Mouse (Mus musculus) T-helper 17 cell (primary cell): ENCODE measurements around the gene Zbtb2.

Experiments
- in situ Hi-C, 2 experiments: fragments of 300-600 bp; cut with MboI, MseI; formaldehyde crosslinking; loops; 1 replicate in 1 of 2; 2 replicates in 1 of 2; pipeline ENCODE4 v1.15.1; 2025; ENCODE audit warnings: high pct_unique_total_duplicates in 2 of 2

The Zbtb2 gene

DNA sequence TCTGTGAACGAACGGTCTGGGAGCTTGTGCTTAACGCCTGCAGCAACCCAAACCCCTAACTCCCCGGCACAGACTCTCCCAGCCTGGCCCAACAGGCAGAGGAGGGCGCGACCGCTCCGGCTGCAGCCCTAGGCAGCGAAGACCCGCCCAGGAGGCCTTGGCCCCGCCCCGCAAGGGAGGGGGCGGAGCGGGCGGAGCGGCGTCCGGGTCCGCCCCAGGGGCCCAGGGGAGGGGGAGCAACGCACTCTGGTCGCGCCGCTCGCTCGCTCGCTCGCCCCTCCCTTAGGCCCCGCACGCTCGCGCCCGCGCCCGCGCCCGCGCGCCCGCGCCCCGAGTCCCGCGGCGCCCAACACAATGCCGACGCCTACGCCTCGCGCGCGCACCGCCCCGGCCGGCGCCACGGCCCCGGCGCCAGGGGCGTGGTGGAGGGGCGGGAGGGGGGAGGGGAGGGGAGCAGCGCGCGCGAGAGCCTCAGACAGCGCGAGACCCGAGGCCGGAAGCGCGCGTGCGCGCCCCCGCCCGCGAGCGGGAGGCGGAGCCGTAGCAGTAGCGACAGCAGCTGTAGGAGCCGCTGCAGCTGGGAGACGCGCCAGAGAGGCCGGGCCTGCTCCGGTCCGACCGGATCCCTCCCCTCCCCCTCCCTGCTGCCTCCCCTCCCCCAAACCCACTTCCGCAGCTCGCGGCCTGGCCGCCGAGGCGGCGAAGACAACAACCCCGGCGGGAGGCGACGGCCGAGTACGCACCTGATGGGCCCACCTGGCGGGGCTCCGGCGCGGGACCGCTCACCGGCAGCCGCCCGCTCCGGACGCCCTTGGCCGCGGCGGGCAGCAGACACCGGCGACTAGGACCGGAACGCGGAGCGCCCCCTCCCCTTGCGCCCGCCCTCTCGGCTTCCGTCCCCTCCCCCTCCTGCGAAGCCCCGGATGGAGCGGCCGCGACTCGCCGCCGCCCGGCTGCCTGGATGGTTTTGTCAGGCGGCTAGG lies 1.0 kb downstream of the Zbtb2 start:
- in situ Hi-C loops: loop anchor here in 1 of 2 experiments (25.0 kb wide), 1 partner anchor 1425 kb away; the partner anchor contains the start of genes Fbxo5 and Mtrf1l

- in situ Hi-C loops: loop anchor here in 1 of 2 experiments (25.0 kb wide), 1 partner anchor 1428 kb away; the partner anchor contains the start of genes Fbxo5 and Mtrf1l
These were observed 3.7 kb downstream of the Zbtb2 start for GRCm38 (mm10) chr10:4384244-4384643.

DNA sequence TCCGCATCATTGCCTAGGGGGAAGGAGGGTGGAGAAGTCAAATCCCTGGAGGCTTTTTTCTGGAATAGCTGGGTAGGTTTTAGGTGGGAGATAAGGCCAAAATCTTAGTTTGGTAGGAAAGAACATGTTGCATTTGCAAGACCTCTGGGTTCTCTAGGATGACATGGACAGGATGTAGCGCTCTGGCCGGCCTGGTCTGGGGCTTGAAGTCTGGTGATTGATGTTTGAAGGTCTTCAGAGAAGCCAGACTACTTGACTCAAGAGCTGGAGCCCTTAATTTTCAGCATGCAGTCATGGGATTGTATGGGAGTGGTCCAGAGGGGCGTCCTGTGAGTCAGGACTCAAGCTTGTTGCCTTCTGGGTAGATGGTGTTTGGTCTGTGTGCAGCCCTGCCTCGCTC lies 7.2 kb downstream of the Zbtb2 start:
- in situ Hi-C loops: loop anchor here in 1 of 2 experiments (25.0 kb wide), 1 partner anchor 1432 kb away; the partner anchor contains the start of genes Fbxo5 and Mtrf1l

GRCm38 (mm10) chr10:4376931-4377330 lies 11.0 kb downstream of the Zbtb2 start:
- in situ Hi-C loops: loop anchor here in 1 of 2 experiments (25.0 kb wide), 1 partner anchor 1435 kb away; the partner anchor contains the start of genes Fbxo5 and Mtrf1l

DNA sequence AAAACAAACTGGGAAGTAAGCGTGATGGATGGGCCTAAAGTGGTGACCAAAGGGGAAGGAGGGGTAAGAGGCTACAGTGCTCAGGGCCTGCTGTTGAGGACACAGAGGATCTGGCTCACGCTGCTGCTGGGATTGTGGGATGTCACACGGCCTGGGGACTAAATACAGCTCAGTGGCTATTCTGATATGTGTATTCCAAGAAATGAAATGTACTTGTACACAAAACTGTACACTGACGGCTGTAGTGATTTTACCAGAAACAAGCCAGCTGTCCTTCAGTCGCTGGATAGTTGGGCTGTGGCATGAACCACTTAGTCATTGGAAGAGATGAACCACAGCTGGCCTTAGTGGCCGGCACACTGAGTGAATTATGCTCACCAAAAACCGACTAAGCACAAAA lies 11.4 kb downstream of the Zbtb2 start:
- in situ Hi-C loops: loop anchor here in 1 of 2 experiments (25.0 kb wide), 1 partner anchor 1436 kb away; the partner anchor contains the start of genes Fbxo5 and Mtrf1l

GRCm38 (mm10) chr10:4375267-4375666 lies 12.6 kb downstream of the Zbtb2 start:
- in situ Hi-C loops: loop anchor here in 1 of 2 experiments (25.0 kb wide), 1 partner anchor 1437 kb away; the partner anchor contains the start of genes Fbxo5 and Mtrf1l

GRCm38 (mm10) chr10:4374734-4375133 lies 13.2 kb downstream of the Zbtb2 start:
- in situ Hi-C loops: loop anchor here in 1 of 2 experiments (25.0 kb wide), 1 partner anchor 1438 kb away; the partner anchor contains the start of genes Fbxo5 and Mtrf1l

- in situ Hi-C loops: no loop called here
These were observed 13.7 kb downstream of the Zbtb2 start for GRCm38 (mm10) chr10:4374239-4374638.

DNA sequence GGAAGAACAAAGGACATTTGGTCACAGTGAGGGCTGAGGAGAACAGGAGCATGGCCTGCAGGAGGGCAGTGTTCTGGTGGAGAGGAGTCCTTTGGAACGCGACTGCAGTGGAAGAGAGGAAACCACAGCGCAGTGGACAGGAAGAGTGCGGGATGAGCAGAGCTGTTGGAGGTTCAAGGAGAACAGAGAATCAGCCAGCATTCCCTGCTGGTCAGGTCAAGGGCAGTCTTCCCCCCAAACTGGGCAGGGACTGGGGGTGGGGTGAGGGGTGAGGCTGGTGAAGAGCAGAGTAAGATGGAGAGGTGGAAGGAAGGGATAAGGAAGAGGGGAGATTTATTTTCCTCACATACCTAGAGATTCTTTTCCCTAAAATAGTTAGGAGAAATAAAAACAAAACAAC lies 14.3 kb downstream of the Zbtb2 start:
- in situ Hi-C loops: no loop called here

GRCm38 (mm10) chr10:4372011-4372410 lies 15.9 kb downstream of the Zbtb2 start:
- in situ Hi-C loops: no loop called here

DNA sequence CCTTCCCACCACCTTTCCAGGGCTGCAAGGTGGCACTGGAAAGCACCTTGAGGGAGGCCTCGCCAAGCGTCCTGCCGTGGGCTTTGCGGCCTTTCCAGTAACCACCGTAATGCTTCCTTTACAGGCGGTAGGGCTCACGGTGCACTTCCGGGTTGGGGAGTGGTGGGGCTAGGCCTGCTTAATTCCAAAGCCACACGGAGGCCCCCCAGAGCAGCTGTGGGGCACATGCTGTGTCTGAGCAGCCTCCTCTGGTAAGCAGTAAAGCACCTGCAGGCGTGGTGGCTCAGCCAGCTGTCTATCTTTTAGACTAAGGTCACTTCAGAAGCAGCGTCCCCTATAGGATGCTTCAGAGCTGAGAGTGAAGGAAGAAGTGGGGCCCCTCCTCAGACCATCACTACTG lies 17.8 kb downstream of the Zbtb2 start:
- in situ Hi-C loops: no loop called here

GRCm38 (mm10) chr10:4364618-4365017 lies 23.3 kb downstream of the Zbtb2 start:
- in situ Hi-C loops: no loop called here

DNA sequence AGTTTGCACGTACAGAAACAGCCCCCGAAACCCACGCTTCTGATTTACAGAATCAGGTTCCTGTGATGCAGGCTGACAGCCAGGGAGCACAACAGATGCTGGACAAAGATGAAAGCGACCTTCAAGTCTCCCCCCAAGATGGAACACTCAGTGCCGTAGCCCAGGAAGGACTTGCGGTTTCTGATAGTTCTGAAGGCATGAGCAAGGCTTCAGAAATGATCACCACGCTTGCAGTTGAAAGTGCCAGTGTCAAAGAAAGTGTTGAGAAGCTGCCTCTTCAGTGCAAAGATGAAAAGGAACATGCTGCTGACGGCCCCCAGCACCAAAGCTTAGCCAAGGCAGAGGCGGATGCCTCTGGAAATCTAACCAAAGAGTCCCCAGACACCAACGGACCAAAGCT lies 30.5 kb downstream of the Zbtb2 start:
- in situ Hi-C loops: no loop called here

DNA sequence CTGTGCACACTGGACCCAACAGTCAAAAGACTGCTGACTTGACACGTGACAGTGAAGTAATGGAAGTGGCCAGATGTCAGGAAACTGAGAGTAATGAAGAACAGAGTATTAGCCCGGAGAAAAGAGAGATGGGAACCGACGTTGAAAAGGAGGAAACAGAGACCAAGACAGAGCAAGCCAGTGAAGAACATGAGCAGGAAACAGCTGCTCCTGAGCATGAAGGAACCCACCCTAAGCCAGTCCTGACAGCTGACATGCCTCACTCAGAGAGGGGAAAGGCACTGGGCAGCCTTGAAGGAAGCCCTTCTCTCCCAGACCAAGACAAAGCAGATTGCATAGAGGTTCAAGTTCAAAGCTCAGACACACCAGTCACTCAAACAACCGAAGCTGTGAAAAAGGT lies 31.3 kb downstream of the Zbtb2 start:
- in situ Hi-C loops: no loop called here

GRCm38 (mm10) chr10:4355882-4356451 lies 31.9 kb downstream of the Zbtb2 start:
- in situ Hi-C loops: no loop called here

GRCm38 (mm10) chr10:4354371-4355260 lies 33.3 kb downstream of the Zbtb2 start:
- in situ Hi-C loops: no loop called here

DNA sequence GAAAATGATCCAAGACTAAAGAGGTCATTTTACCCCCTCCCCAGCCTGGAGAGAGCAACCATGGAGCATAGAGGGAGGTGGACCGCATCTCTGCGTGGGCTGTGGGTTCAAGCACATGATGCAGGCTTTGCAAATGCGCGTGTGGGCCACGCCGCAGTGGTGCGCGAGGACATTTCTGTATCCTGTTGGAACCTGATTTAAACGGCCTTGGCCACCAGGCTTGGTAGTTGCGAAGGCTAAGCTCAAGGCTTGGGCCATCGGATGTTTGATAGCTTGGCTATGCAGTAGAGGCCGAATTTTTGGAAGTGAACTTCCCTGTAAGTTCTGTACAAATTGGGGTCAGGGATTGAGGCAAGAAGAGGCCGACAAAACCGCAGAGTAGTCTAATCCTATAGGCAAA lies 40.3 kb downstream of the Zbtb2 start:
- in situ Hi-C loops: loop anchor here in 1 of 2 experiments (10.0 kb wide), 1 partner anchor 353 kb away; no protein-coding TSS in a partner anchor

DNA sequence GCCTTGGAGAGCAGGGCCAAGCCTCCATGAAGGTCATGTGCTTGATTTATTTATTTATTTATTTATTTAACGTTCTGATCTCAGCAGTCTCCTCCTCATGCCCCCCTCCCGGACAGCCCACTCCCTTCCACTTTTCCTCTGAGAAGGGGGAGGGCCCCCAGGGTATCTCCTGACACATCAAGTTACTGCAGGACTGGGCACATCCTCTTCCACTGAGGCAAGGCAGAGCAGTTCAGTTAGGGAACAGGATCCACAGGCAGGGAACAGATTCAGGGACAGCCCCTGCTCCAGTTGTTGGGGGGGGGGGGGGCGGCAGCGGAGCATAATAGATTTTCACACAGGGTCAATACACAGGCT lies 40.8 kb downstream of the Zbtb2 start:
- in situ Hi-C loops: loop anchor here in 1 of 2 experiments (10.0 kb wide), 1 partner anchor 352 kb away; no protein-coding TSS in a partner anchor

DNA sequence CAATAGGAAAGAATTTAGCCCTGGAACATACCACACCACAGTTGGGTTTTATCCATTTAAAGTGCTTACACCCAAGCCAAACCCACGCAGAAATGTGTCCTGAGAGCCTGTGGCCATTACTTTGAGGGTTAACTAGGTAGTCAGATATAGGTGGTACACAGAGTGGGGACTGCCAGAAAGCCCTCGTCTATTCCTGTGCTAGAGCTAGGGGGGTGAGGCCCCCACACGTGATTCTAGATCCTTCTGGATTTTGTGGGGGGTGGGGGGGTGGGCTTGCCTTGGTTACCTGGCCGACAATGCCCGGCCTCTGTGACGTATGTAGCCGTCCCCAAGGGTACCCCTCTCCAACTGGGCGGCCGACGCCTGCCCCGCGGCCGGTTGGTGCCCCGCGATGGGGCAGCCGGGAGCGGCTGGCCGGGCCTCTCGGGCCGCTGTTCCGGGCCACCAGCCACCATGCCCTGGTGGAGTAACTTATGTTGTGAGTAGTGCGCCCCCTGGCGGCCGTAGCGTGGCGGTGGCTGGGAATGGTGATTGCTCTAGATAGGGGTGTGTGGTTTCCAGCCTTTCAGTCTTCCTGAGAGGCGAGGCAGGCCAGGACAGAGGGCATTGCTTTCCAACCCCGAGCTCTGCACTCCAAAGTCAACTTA lies 41.3 kb downstream of the Zbtb2 start:
- in situ Hi-C loops: loop anchor here in 1 of 2 experiments (10.0 kb wide), 1 partner anchor 352 kb away; no protein-coding TSS in a partner anchor

- in situ Hi-C loops: loop anchor here in 1 of 2 experiments (10.0 kb wide), 1 partner anchor 347 kb away; no protein-coding TSS in a partner anchor
These were observed 46.5 kb downstream of the Zbtb2 start for GRCm38 (mm10) chr10:4341430-4341829.
